Mouse (Mus musculus) neural tube, embryonic 11.5 days (tissue): ENCODE measurements at regions not wholly inside any gene's neighbourhood (a gene's known extent, or its start where the extent isn't known, plus 50 kb on each side); places are given as distances from the start of the nearest gene placed in this dataset.

Source experiments
- ATAC-seq: fragments of 200-750 bp; cut with Nextera tagmentation; 2 replicates; pipeline ENCODE4 v1.8.0; 2017; ENCODE audit warnings: moderate number of reproducible peaks, mild to moderate bottlenecking, moderate TSS enrichment, moderate library complexity; ENCODE audit not compliant: insufficient read depth, low FRiP score, low TSS enrichment
- DNase-seq: peaks from one replicate; pipeline ENCODE4 v3.0.0-alpha.2; 2015; ENCODE audit warnings: low spot score
- H3K27ac ChIP-seq: fragments of 300-500 bp; sonication (generic); 2 replicates; pipeline ENCODE4 v1.5.1; 2014; ENCODE audit warnings: low read depth, mild to moderate bottlenecking, low read length
- H3K27me3 ChIP-seq: fragments of 300-500 bp; sonication (generic); 2 replicates; pipeline ENCODE4 v1.6.1; 2014; ENCODE audit warnings: mild to moderate bottlenecking, low read length, mixed read lengths; ENCODE audit not compliant: control insufficient read depth, insufficient read depth
- H3K36me3 ChIP-seq: fragments of 300-500 bp; sonication (generic); 2 replicates; pipeline ENCODE4 v1.6.1; 2014; ENCODE audit warnings: mild to moderate bottlenecking, low read length, moderate library complexity, mixed read lengths; ENCODE audit not compliant: control insufficient read depth, insufficient read depth
- H3K4me1 ChIP-seq: fragments of 300-500 bp; sonication (generic); 2 replicates; pipeline ENCODE4 v1.6.1; 2014; ENCODE audit warnings: low read length, mixed read lengths; ENCODE audit not compliant: control insufficient read depth, insufficient read depth
- H3K4me2 ChIP-seq: fragments of 300-500 bp; sonication (generic); 2 replicates; pipeline ENCODE4 v1.6.1; 2014; ENCODE audit warnings: low read depth, mild to moderate bottlenecking, moderate library complexity
- H3K4me3 ChIP-seq: fragments of 300-500 bp; sonication (generic); 2 replicates; pipeline ENCODE4 v1.5.1; 2014; ENCODE audit warnings: low read depth, low read length
- H3K9ac ChIP-seq: fragments of 300-500 bp; sonication (generic); 2 replicates; pipeline ENCODE4 v1.6.1; 2014; ENCODE audit warnings: mild to moderate bottlenecking, low read length
- H3K9me3 ChIP-seq: fragments of 300-500 bp; sonication (generic); 2 replicates; pipeline ENCODE4 v1.6.1; 2016; ENCODE audit warnings: low read length; ENCODE audit not compliant: control insufficient read depth
- WGBS: fragments of 180-500 bp; shearing (Covaris S2); extraction: QIAGEN DNeasy Blood & Tissue Kit; methylation state at CpG from one replicate; pipeline ENCODE4 v1.1.7; 2014; 5-methylcytosine and 5-hydroxymethylcytosine counted together

GRCm38 (mm10) chr16:69800955-69801598 lies 62.5 kb downstream of the Speer2 start:
- no peaks in the 10 kb centered on the region for H3K4me1 ChIP-seq
- no peak overlapping the region for H3K4me3 ChIP-seq
- H3K4me2 ChIP-seq = no peak overlapping the region
- no peak for DNase-seq
- H3K27me3 ChIP-seq = no peaks in the 10 kb centered on the region
- no peak overlapping the region for H3K9ac ChIP-seq
- 0 out of 2 replicates have a peak, but pooled peaks have one; percentile 31 for ATAC-seq
- WGBS = 71% methylated on average over 3 of the region's 3 CpGs
- H3K27ac ChIP-seq = no peak overlapping the region
- H3K36me3 ChIP-seq = no peaks in the 10 kb centered on the region
- H3K9me3 ChIP-seq = no peaks in the 10 kb centered on the region

- H3K36me3 ChIP-seq = no peaks in the 10 kb centered on the region
- no peaks in the 10 kb centered on the region for H3K9me3 ChIP-seq
- no peak overlapping the region for H3K4me3 ChIP-seq
- 65% methylated on average over 5 of the region's 5 CpGs for WGBS
- no peak overlapping the region for H3K27ac ChIP-seq
- DNase-seq = no peak
- no peaks in the 10 kb centered on the region for H3K4me1 ChIP-seq
- no peaks in the 10 kb centered on the region for H3K27me3 ChIP-seq
- no peak for ATAC-seq
- H3K4me2 ChIP-seq = no peak overlapping the region
- no peak overlapping the region for H3K9ac ChIP-seq
These were observed 67.2 kb downstream of the Speer2 start for GRCm38 (mm10) chr16:69796299-69796698.

- no peak overlapping the region for H3K27ac ChIP-seq
- H3K36me3 ChIP-seq = no peaks in the 10 kb centered on the region
- no peak overlapping the region for H3K9ac ChIP-seq
- no peaks in the 10 kb centered on the region for H3K4me1 ChIP-seq
- H3K27me3 ChIP-seq = no peaks in the 10 kb centered on the region
- 84% methylated on average over 1 of the region's 1 CpGs for WGBS
- H3K9me3 ChIP-seq = no peaks in the 10 kb centered on the region
- no peak for DNase-seq
- no peak overlapping the region for H3K4me3 ChIP-seq
- no peak overlapping the region for H3K4me2 ChIP-seq
- ATAC-seq = no peak
These were observed 72.9 kb downstream of the Speer2 start for GRCm38 (mm10) chr16:69790671-69791070.

- 98% methylated on average over 1 of the region's 1 CpGs for WGBS
- Histone ChIP-seq H3K9ac (no peak overlapping the region), H3K4me1 (no peaks in the 10 kb centered on the region), H3K27ac (no peak overlapping the region), H3K4me2 (no peak overlapping the region), H3K36me3 (no peaks in the 10 kb centered on the region), H3K27me3 (no peaks in the 10 kb centered on the region), H3K9me3 (no peaks in the 10 kb centered on the region), H3K4me3 (no peak overlapping the region)
- DNase-seq (no peak), ATAC-seq (no peak)
These were observed 92.8 kb downstream of the Speer2 start for GRCm38 (mm10) chr16:69770768-69771167.
